Mouse (Mus musculus): ENCODE results near the gene Gm45902.

- no peak for TF ChIP-seq POLR2A (IDR thresholded peaks at IDR 0.05; ENCODE audit: borderline replicate concordance, insufficient read depth, low read length)
- no peak for TF ChIP-seq CTCF (IDR thresholded peaks at IDR 0.05; ENCODE audit: borderline replicate concordance, insufficient read depth, low read depth, low read length)
Measured at GRCm38 (mm10) chr2:3489816-3490215, 22.8 kb downstream of the Gm45902 start.

Data from cerebellum, adult 2 months (tissue).